Mouse (Mus musculus): ENCODE measurements around the gene Cpne6. TPM values are rescaled to one million over a fixed set of nuclear protein-coding genes. Genes with fewer than 3 reads are reported as not detected.

Cpne6 gene
- polyA plus RNA-seq, 1 experiment from 2014 or later = not detected

DNA sequence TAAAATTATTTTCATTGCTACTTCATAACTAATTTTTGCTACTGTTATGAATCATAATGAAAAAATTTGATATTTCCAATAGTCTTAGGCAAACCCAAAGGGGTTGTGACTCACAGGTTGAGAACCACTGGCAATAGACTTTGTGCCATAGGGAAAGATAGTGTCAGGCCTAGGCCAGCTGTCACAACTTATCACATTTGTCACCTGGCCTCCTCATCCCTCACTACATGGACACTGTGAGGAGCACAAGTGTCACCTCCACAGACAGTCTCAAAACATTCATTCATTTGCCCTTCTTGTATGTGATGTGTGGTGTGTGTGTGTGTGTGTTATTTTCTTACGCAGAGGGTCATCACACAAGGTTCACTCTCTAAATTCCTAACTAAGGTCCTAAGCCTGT, 32.8 kb upstream of the Cpne6 start:
- DNase-seq (ENCODE audit: low spot score) = no peak
- H3K4me2 ChIP-seq (ENCODE audit: low read depth, severe bottlenecking) = no peak overlapping the region
- H3K4me3 ChIP-seq (ENCODE audit: low read depth, low read length) = no peak overlapping the region
- H3K9ac ChIP-seq (ENCODE audit: low read length) = no peak overlapping the region
- H3K27me3 ChIP-seq (ENCODE audit: control insufficient read depth, insufficient read depth, low read length) = no peaks in the 10 kb centered on the region
- H3K4me1 ChIP-seq (ENCODE audit: control insufficient read depth, insufficient read depth, low read length) = no peaks in the 10 kb centered on the region
- WGBS = 100% methylated on average over 1 of the region's 1 CpGs
- no peaks in the 10 kb centered on the region for H3K36me3 ChIP-seq (ENCODE audit: control insufficient read depth, insufficient read depth, low read length)
- no peak overlapping the region for H3K27ac ChIP-seq (replicated peaks; ENCODE audit: low read depth, low read length)
- ATAC-seq (ENCODE audit: insufficient number of reproducible peaks, low FRiP score, low TSS enrichment, low read depth) = no peak
- H3K9me3 ChIP-seq (ENCODE audit: control insufficient read depth, low read length) = no peaks in the 10 kb centered on the region

DNA sequence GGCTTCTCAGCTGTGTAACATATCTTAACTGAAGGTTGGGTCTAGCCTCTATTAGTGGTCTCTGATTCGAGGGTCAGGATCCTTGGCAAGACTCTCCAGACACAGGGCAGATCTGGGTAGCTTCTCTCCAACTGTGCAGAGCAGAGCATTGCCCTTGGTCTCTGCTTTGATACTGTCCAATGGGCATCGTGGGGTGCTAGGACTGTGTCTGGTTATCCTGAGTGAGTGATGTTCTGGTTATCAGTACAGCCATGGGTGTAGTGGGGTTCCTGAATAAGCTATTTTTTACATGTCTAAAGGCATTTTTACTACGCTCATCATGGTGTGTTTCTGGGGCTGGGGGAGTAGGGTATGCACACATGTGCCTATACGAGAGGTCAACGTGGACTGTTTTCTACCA, 32.4 kb upstream of the Cpne6 start:
- DNase-seq (ENCODE audit: low spot score) (no peak), ATAC-seq (ENCODE audit: insufficient number of reproducible peaks, low FRiP score, low TSS enrichment, low read depth) (no peak)
- Histone ChIP-seq H3K36me3 (ENCODE audit: control insufficient read depth, insufficient read depth, low read length) (no peaks in the 10 kb centered on the region), H3K9ac (ENCODE audit: low read length) (no peak overlapping the region), H3K4me2 (ENCODE audit: low read depth, severe bottlenecking) (no peak overlapping the region), H3K4me3 (ENCODE audit: low read depth, low read length) (no peak overlapping the region; the same call in 1 of the 2 replicates), H3K27me3 (ENCODE audit: control insufficient read depth, insufficient read depth, low read length) (no peaks in the 10 kb centered on the region), H3K4me1 (ENCODE audit: control insufficient read depth, insufficient read depth, low read length) (no peaks in the 10 kb centered on the region), H3K9me3 (ENCODE audit: control insufficient read depth, low read length) (no peaks in the 10 kb centered on the region), H3K27ac (replicated peaks; ENCODE audit: low read depth, low read length) (no peak overlapping the region)
- WGBS = 88% methylated on average over 5 of the region's 5 CpGs

- peak within 1 kb of the TSS; percentile 83 for H3K9ac ChIP-seq (ENCODE audit: low read length)
- no peaks in the 10 kb centered on the region for H3K9me3 ChIP-seq (ENCODE audit: control insufficient read depth, low read length)
- H3K4me1 ChIP-seq (ENCODE audit: control insufficient read depth, insufficient read depth, low read length) = no peaks in the 10 kb centered on the region
- peak within 1 kb of the TSS; percentile 62 for H3K4me3 ChIP-seq (ENCODE audit: low read depth, low read length)
- WGBS = under 1% methylated on average over 38 of the region's 38 CpGs
- ATAC-seq (ENCODE audit: insufficient number of reproducible peaks, low FRiP score, low TSS enrichment, low read depth) (peak; percentile 96), DNase-seq (ENCODE audit: low spot score) (peak; percentile 86)
- no peaks in the 10 kb centered on the region for H3K36me3 ChIP-seq (ENCODE audit: control insufficient read depth, insufficient read depth, low read length)
- peak within 1 kb of the TSS; percentile 54 for H3K4me2 ChIP-seq (ENCODE audit: low read depth, severe bottlenecking)
- no peaks in the 10 kb centered on the region for H3K27me3 ChIP-seq (ENCODE audit: control insufficient read depth, insufficient read depth, low read length)
- H3K27ac ChIP-seq (replicated peaks; ENCODE audit: low read depth, low read length) = peak within 1 kb of the TSS; percentile 64
Observed at GRCm38 (mm10) chr14:55478651-55479599, 31.3 kb upstream of the Cpne6 start, which contains the start of gene Dhrs4. Gene Dhrs4, plus strand, starts transcription at chr14:55478758.

DNA sequence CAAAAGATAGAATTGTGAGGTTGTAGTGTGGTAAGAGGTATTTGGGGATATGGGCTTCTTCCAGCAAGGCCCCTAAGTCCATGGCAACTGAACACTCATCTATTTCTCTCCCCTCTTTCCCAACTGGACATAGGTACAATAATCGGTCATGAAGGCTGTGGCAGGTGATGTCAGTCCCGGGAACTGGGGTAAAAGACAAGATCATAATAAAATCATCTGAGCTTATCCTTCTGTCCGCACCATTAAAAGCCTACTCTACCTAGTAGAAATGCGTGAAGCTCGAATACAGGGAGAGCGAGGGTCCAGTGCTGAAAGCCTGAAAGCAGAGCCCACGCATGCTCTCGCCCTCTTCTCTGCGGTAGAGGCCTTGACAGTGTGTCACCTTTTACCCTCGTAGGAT, 30.6 kb upstream of the Cpne6 start:
- Histone ChIP-seq H3K9ac (ENCODE audit: low read length) (no peak overlapping the region), H3K4me1 (ENCODE audit: control insufficient read depth, insufficient read depth, low read length) (no peaks in the 10 kb centered on the region)
- 91% methylated on average over 10 of the region's 10 CpGs for WGBS

GRCm38 (mm10) chr14:55484430-55485085, 25.7 kb upstream of the Cpne6 start:
- DNase-seq (ENCODE audit: low spot score) (no peak), ATAC-seq (ENCODE audit: insufficient number of reproducible peaks, low FRiP score, low TSS enrichment, low read depth) (no peak)
- Histone ChIP-seq H3K4me2 (ENCODE audit: low read depth, severe bottlenecking) (no peak overlapping the region), H3K9me3 (ENCODE audit: control insufficient read depth, low read length) (no peaks in the 10 kb centered on the region), H3K36me3 (ENCODE audit: control insufficient read depth, insufficient read depth, low read length) (no peaks in the 10 kb centered on the region), H3K9ac (ENCODE audit: low read length) (no peak overlapping the region), H3K4me1 (ENCODE audit: control insufficient read depth, insufficient read depth, low read length) (no peaks in the 10 kb centered on the region), H3K27ac (replicated peaks; ENCODE audit: low read depth, low read length) (no peak overlapping the region), H3K27me3 (ENCODE audit: control insufficient read depth, insufficient read depth, low read length) (no peaks in the 10 kb centered on the region), H3K4me3 (ENCODE audit: low read depth, low read length) (no peak overlapping the region)
- WGBS = 73% methylated on average over 5 of the region's 5 CpGs

More for the DNA sequence above, 30.6 kb upstream of the Cpne6 start:
- Histone ChIP-seq H3K36me3 (ENCODE audit: control insufficient read depth, insufficient read depth, low read length) (no peaks in the 10 kb centered on the region), H3K9me3 (ENCODE audit: control insufficient read depth, low read length) (no peaks in the 10 kb centered on the region), H3K27ac (replicated peaks; ENCODE audit: low read depth, low read length) (no peak overlapping the region), H3K27me3 (ENCODE audit: control insufficient read depth, insufficient read depth, low read length) (no peaks in the 10 kb centered on the region), H3K4me3 (ENCODE audit: low read depth, low read length) (no peak overlapping the region), H3K4me2 (ENCODE audit: low read depth, severe bottlenecking) (no peak overlapping the region)
- DNase-seq (ENCODE audit: low spot score) (no peak), ATAC-seq (ENCODE audit: insufficient number of reproducible peaks, low FRiP score, low TSS enrichment, low read depth) (no peak)

GRCm38 (mm10) chr14:55486836-55487235, 23.4 kb upstream of the Cpne6 start:
- ATAC-seq (ENCODE audit: insufficient number of reproducible peaks, low FRiP score, low TSS enrichment, low read depth) = no peak
- H3K4me1 ChIP-seq (ENCODE audit: control insufficient read depth, insufficient read depth, low read length) = peaks cover 3% of the 10 kb centered on the region; the same call in 1 of the 2 replicates
- 90% methylated on average over 8 of the region's 8 CpGs for WGBS

GRCm38 (mm10) chr14:55490361-55491201, 19.7 kb upstream of the Cpne6 start, which contains the start of gene Carmil3:
Gene Carmil3, plus strand, starts transcription at chr14:55490651.
- no peaks in the 10 kb centered on the region for H3K9me3 ChIP-seq (ENCODE audit: control insufficient read depth, low read length)
- DNase-seq (ENCODE audit: low spot score) (peak; percentile 81), ATAC-seq (ENCODE audit: insufficient number of reproducible peaks, low FRiP score, low TSS enrichment, low read depth) (peak; percentile 71)
- H3K27ac ChIP-seq (replicated peaks; ENCODE audit: low read depth, low read length) = no peak within 1 kb of the TSS; the same call in 1 of the 2 replicates
- peak within 1 kb of the TSS; percentile 97 for H3K4me2 ChIP-seq (ENCODE audit: low read depth, severe bottlenecking)
- H3K4me3 ChIP-seq (ENCODE audit: low read depth, low read length) = peak within 1 kb of the TSS; percentile 67
- no peaks in the 10 kb centered on the region for H3K27me3 ChIP-seq (ENCODE audit: control insufficient read depth, insufficient read depth, low read length)
- peak within 1 kb of the TSS; percentile 72 for H3K9ac ChIP-seq (ENCODE audit: low read length)
- under 1% methylated on average over 52 of the region's 68 CpGs for WGBS
- H3K36me3 ChIP-seq (ENCODE audit: control insufficient read depth, insufficient read depth, low read length) = no peaks in the 10 kb centered on the region
- peaks cover 3% of the 10 kb centered on the region; the same call in 1 of the 2 replicates for H3K4me1 ChIP-seq (ENCODE audit: control insufficient read depth, insufficient read depth, low read length)

More at GRCm38 (mm10) chr14:55486836-55487235, 23.4 kb upstream of the Cpne6 start:
- H3K9me3 ChIP-seq (ENCODE audit: control insufficient read depth, low read length) = no peaks in the 10 kb centered on the region
- no peak for DNase-seq (ENCODE audit: low spot score)
- no peak overlapping the region for H3K4me2 ChIP-seq (ENCODE audit: low read depth, severe bottlenecking)
- no peak overlapping the region for H3K27ac ChIP-seq (replicated peaks; ENCODE audit: low read depth, low read length)
- H3K36me3 ChIP-seq (ENCODE audit: control insufficient read depth, insufficient read depth, low read length) = no peaks in the 10 kb centered on the region
- no peak overlapping the region for H3K9ac ChIP-seq (ENCODE audit: low read length)
- no peaks in the 10 kb centered on the region for H3K27me3 ChIP-seq (ENCODE audit: control insufficient read depth, insufficient read depth, low read length)
- H3K4me3 ChIP-seq (ENCODE audit: low read depth, low read length) = no peak overlapping the region

Data from limb, embryonic 11.5 days (tissue).